Mouse (Mus musculus) testis, postnatal 10 days (tissue): ENCODE measurements around the gene Hist1h3d.
A peak's percentile ranks its signal among the peaks of the same experiment; 100 is the strongest.
"Not testable (repeated sequence)": the region's sequence is repeated elsewhere in the genome, so short reads cannot be mapped to it uniquely, and the experiment has no call there.

Source experiments
- DNase-seq: peaks from one replicate; pipeline ENCODE4 v3.0.0; 2021; ENCODE audit warnings: low spot score

Hist1h3d gene

GRCm38 (mm10) chr13:23585442-23586098, 10.0 kb downstream of the Hist1h3d start:
- peak; percentile 58 for DNase-seq

DNA sequence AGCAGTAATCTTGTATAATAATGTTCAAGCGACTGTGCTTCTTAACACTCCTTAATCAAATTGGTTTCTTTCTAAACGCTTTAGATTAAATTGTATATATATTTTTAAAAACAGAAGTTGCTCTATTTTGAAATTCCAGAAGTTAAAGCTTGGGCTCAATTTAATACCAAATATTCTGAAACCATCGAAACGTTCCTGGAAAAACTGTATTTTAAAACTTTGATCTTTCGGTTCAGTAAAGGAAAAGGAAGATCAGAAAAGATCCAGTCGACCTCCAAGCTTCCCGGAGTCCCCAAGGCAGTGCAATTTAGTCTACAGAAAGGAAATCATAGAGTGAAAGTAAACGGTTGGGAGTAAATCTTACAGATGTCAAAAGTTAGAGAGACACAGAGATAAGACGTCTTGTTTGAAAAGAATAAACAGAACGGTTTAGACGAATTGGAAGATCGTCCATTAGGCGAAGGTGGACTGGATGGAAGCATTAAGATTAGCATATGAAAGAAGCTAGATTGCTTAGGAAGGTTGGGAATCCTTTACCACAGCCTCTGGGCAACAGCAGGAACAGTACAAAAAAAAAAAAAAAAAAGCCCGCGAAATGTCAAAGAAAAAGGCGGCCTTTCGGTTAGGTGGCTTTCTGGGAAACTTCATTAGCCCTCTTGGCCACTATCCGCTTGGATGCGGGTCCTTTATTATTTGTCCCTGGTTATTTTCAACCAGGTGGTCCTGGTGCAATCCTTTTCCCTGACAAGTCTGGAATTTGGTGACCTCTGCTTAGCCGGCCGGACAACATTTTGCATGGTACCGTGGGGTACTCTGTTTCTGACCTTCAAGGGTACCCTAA, 10.8 kb downstream of the Hist1h3d start:
- DNase-seq = no peak

- no peak for DNase-seq
Measured at GRCm38 (mm10) chr13:23586940-23587225, 11.3 kb downstream of the Hist1h3d start.

- no peak for DNase-seq
Measured at GRCm38 (mm10) chr13:23591206-23591605, 15.6 kb downstream of the Hist1h3d start.

GRCm38 (mm10) chr13:23591886-23592285, 16.3 kb downstream of the Hist1h3d start:
- DNase-seq = not testable (repeated sequence)

GRCm38 (mm10) chr13:23592614-23593013, 17.1 kb downstream of the Hist1h3d start:
- DNase-seq = no peak

DNA sequence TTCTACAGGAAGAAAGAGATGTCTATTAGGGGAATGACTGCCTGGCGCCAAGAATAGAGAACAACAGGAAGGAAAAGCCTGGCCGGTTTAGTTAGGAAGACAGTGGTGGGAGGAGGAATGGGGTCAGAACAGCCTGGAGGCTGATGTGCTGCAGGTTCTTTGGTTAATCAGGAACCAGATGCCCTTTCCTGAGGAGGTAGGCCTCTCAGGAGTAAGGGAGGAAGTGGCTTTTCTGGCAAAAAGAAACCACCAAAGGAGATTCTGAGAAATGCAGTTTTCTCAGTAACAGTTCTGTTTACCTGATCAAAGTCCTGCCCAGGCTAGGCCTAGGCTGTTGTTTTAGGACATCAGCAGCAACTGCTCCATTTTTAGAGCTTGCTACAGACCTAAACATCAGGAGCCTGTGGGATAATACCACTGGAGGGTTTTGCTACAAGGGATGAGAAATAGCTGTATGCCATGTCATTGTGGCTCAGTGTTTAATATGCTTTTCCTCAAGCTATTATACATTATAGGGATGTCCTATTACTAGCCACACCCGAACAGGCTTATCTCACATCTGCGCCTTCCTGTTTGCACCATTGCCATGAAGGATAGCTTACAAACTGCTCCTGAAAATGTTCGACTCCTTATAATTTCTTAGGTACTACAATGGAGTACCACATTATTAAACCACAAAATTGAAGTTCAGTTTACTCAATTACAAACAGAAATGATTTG, 17.6 kb downstream of the Hist1h3d start:
- DNase-seq = no peak

DNA sequence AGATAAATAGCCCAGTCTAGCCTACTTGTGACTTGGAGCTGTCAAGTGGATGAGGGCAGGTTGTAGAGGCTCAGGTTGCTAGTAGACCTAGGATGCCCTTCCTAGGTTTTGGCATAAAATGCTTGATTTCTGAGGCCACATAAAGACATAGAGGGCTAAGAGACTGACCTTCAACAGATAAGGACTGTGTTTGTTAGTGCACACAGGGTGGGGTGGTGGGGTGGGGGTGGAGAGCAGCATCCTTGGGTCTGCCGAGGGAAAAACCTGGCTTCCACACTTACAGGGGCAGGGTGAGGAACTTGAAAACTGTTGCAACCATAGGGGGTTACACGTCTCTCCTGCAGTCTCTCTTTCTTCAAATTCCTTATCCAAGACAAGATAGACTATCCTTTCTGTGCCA, 19.6 kb downstream of the Hist1h3d start:
- DNase-seq = no peak

DNA sequence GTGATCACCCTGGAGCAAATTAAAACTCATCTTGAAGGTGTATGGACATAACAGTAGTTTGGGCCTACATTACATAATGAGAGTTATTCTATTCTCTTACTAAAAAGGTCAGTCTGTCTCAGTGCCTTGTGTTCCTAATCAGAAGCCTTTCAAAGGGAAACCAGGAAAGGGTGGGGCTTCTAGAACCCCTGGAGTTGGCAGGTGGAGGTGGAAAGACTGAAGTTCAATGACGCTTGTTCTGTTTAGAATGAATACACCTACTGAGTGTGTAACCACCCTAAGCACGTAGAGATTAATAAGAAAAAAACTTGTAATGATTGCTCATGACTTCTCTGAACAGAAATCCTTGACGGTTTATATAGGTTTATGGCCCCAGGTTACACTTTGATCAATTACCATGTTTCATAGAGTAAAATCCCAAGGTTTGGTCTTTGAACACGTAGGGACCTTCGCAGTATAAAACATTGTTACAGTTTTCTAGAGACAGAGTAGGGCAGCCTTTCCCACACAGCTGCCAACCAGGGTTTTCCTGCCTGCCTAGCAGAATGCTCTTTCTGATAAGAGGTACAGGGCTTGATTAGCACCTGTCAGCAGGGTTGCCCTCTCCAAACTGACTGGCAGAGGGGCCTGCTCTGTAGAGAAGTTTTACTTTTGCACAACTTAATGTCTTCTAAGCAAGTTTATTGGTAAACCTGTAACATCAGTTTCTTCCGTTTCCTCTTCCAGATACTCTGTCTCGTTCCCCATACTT, 20.2 kb downstream of the Hist1h3d start:
- DNase-seq = no peak

- DNase-seq = peak; percentile 89
Measured at GRCm38 (mm10) chr13:23597957-23598356, 22.4 kb downstream of the Hist1h3d start.

DNA sequence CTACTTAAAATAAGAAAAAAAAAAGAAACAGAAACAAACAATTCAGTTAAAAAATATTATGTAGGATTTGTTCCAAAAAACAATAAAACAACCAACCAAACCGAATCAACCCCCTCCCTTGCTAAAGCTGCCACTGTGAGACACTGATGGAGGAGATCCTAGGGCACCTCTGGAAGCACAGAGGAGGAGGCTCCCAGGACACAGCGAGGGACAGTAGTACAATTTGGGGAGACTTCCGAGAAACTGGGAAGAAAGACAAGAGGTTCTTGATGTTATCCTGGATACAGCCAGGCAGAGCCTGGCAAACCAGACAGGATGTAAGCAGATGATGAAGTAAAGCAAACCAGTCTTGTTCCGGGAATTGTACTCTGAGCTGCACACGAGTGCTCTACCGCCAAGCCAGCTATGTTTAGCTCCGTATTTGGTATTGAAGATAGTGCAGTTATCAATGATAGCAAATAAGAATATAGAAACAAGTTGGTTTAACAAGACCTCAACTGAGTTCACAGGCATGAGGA, 27.7 kb downstream of the Hist1h3d start:
- no peak for DNase-seq

GRCm38 (mm10) chr13:23604452-23604851, 28.9 kb downstream of the Hist1h3d start:
- peak; percentile 12 for DNase-seq

DNA sequence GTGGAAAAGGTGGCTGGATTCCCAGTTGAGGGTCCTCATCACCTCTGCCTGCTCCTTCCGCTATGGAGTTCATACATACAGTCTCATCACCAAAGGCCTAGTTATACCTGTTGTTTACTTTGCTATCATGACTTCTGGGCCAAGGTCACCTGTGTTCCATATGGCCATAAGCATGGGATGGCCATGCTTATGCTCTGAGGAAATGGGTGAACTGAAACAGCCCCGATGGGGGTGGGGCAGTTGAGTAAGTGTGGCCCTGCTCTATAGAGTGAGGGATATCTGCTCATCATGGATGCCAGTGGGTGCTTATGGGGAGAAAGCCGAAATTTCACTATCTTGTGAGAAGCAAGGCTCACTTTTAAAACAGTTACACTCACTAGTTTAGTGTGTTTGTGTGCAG, 29.5 kb downstream of the Hist1h3d start:
- peak; percentile 31 for DNase-seq

DNA sequence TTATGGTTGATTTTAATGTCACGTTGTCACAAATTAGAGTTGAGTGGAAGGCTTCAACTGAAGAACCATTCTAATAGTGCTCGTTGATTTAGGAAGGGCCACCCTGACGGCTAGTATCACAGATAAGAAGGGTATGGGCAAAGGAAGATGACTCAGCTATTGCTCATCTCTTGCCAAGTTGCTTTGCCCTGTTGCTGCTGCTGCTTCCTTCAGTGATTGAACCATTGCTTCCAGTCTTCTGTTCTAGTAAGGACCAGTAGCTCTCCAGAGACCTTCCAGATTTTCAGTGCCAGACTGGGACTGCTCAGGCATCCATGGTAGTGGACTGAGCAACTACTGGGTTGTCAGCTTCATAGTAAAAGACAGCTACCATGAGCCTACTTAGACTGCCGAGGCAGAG, 33.6 kb downstream of the Hist1h3d start:
- DNase-seq = peak; percentile 18

DNA sequence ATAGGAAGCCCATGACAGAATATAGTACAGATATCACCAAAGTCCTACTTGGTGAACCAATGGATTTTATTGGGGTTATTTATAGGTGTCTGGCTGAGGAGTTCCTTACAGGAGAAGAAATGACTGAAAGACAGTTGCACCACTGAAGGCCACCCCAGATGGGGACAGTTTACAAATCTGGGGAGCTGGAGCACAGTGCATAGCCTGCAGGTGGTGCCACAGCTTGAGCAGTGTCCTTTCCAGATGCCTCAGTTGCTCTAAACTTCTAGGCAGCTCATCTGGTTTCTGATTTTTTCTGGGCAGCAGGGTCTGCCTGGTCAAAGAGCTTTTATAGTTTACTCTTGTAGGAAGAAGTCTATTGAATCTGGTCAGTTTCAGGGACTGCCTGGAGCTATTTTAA, 34.3 kb downstream of the Hist1h3d start:
- DNase-seq = peak; percentile 14

DNA sequence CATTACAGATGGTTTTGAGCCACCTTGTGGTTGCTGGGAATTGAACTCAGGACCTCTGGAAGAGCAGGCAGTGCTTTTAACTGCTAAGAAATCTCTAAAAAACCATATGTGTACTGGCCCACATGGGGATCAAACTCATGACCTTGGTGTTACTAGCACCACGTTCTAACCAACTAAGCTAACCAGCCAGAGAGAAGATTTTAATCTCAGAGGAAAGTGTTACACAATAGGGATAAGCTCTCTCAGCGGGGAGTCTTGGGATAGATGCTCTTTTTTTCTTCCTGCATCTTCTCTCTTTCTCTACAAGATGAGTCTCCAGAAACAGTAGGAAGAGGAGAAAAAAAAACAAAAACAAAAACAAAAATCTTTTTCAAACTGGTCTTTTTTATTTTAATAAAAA, 34.8 kb downstream of the Hist1h3d start:
- DNase-seq = peak; percentile 6

- peak; percentile 6 for DNase-seq
Measured at GRCm38 (mm10) chr13:23611638-23612037, 36.1 kb downstream of the Hist1h3d start.

DNA sequence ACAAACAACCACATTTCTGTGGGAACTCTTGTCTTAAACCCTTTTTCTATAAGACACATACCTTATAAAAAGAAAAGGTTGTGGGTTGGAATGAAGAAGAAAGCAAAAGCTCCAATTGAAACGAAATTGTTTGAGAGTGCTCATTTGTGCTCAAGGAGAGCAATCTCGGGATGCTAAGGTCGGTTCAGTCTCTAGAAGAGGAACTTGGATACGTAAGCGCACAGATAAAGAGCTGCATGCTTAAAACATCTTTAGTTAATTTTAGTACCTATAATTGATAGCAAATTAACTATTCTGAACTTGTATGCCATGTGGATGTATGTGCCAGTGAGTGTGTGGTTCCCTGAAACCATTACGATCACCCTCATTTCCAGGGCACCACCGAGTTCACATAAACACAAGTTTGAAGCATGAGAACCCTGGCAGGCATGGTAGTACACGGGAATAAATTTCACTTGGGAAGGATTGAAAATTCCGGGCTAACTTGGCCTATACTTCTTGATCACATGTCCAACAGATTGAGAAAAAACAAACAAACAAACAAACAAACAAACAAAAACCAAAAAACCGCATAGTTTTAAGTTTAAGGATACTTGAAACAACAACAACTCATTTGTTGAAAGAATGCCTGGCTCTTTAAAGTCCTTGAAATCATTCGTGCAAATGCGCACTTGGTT, 44.6 kb downstream of the Hist1h3d start:
- no peak for DNase-seq

GRCm38 (mm10) chr13:23620733-23621531, 45.4 kb downstream of the Hist1h3d start, which contains the start of gene Hist1h2be:
Hist1h2be (minus strand) TSS chr13:23621124.
- peak; percentile 81 for DNase-seq

GRCm38 (mm10) chr13:23621532-23622174, 46.1 kb downstream of the Hist1h3d start:
- DNase-seq = peak; percentile 75
